Mouse (Mus musculus): ENCODE measurements around the gene Crocc2.

Crocc2 gene

DNA sequence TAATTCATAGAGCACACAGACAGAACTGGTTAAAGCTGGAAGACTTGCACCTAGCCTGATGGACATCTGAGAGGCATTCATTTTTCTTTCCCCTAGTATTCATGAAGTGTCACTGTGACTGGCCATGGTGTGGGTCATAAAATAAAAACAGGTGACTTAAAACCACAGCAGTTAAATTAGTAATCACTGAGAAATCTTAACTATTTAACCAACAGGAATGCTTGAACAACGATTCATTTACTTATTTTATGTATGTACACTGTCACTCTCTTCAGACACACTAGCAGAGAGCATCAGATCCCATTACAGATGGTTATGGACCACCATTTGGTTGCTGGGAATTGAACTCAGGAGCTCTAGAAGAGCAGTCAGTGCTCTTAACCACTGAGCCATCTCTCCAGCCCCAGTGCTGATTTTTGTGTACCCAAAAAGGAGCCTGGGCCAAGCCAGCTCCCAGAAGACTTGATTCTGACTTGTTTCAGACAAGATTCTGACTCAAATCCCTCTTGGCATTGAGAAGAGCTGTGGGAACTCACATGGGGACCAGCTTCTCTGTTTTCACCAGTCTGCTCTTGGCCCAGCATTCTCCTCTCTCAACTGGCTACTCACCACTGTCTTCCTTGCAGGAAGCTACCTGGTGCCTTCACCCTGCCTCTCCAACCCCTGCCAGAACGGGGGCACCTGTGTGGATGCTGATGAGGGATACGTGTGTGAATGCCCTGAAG is 102.2 kb downstream of the Crocc2 start:
- no peak for DNase-seq (ENCODE audit: low read depth, low spot score)

GRCm38 (mm10) chr1:93271751-93272150 is 103.2 kb downstream of the Crocc2 start:
- no peak for DNase-seq (ENCODE audit: low read depth, low spot score)

DNA sequence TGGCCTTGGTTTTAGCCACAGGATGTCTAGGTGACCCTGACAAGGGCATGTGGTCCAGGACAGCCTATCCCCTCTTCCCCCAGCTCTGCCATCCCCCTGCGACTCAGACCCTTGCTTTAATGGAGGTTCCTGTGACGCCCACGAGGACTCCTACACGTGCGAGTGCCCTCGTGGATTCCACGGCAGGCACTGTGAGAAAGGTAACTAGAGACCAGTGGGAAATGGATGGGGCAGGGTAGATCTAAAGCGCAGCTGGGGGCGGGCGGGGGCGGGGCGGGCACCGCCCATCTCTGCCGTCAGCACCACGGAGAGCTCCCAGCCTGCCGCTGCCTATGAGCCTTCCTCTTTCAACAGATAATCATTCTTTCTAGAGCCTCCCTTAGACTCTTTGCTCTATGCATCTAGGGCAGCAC is 103.9 kb downstream of the Crocc2 start:
- DNase-seq (ENCODE audit: low read depth, low spot score): peak; percentile 7

DNA sequence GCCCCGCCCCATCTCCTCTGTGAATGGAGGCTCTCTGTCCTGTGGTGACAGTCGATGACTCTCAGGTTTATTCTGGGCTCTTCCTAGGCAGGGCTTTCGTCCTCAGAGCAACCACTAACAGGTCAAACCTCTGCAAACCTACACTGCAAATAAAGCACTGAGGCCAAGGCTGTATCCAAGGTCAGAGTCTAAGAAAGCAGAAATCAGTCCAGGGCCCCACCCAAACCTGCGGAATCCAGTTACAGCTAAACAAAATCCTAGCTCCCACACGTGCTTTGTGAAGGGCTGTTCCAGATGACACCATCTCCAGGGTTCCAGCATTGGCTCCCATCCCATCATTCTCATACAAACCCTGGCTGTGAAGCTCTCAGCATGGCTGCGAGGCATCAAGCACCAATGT is 107.0 kb downstream of the Crocc2 start:
- peak; percentile 4 for DNase-seq (ENCODE audit: low read depth, low spot score)

GRCm38 (mm10) chr1:93277041-93277440 is 108.5 kb downstream of the Crocc2 start:
- DNase-seq (ENCODE audit: low read depth, low spot score): no peak

Data from WW6 (cell line).